Mouse (Mus musculus) heart, adult 2 months (tissue): ENCODE measurements around the gene Ankdd1a.

ENCODE experiments used
- CTCF ChIP-seq: fragments of 200-600 bp; IDR thresholded peaks from 2 replicates; pipeline ENCODE4 v1.8.1; 2022; ENCODE audit warnings: antibody characterized with exemption, mild to moderate bottlenecking, moderate library complexity
- EP300 ChIP-seq: fragments of 200-500 bp; IDR thresholded peaks from 2 replicates; pipeline ENCODE4 v1.6.1; 2011; ENCODE audit warnings: low read depth, low read length, control low read depth; ENCODE audit not compliant: insufficient read depth

- TF ChIP-seq EP300 (no peak), CTCF (no peak)
Measured at GRCm38 (mm10) chr9:65564698-65565097, 44.7 kb upstream of the Ankdd1a start.
